Mouse (Mus musculus) MEL (cell line): ENCODE results near the gene Gm20767. TPM values are rescaled to one million over a fixed set of nuclear protein-coding genes. Genes with fewer than 3 reads are reported as not detected.
"Not testable (repeated sequence)": the region's sequence is repeated elsewhere in the genome, so short reads cannot be mapped to it uniquely, and the experiment has no call there.

Experiments used
- DNase-seq: peaks from one replicate; pipeline ENCODE4 v3.0.0; 2011; ENCODE audit warnings: low read depth, low spot score
- H3K27ac ChIP-seq: 2 replicates; pipeline ENCODE4 v1.5.1; 2012; ENCODE audit warnings: low read depth, mild to moderate bottlenecking, control low read depth, low read length, moderate library complexity; ENCODE audit not compliant: control insufficient read depth
- H3K27me3 ChIP-seq, 2 experiments: fragments of 150-350 bp in 1 of 2; sonication (generic) in 1 of 2; 2 replicates each; pipeline ENCODE4 v1.6.1; 2012; ENCODE audit warnings: low read length in 2 of 2, mild to moderate bottlenecking in 2 of 2, improper control_type of control experiment in 1 of 2, moderate library complexity in 1 of 2; ENCODE audit not compliant: insufficient read depth in 2 of 2, control insufficient read depth in 1 of 2
- H3K36me3 ChIP-seq, 2 experiments: 2 replicates each; pipeline ENCODE4 v1.6.1; 2012 to 2014; ENCODE audit warnings: low read length in 2 of 2, improper control_type of control experiment in 1 of 2, inconsistent platforms in 1 of 2, mild to moderate bottlenecking in 1 of 2; ENCODE audit not compliant: insufficient read depth in 2 of 2, control insufficient read depth in 1 of 2
- H3K4me1 ChIP-seq, 2 experiments: fragments of 150-350 bp in 1 of 2; sonication (generic) in 1 of 2; 2 replicates each; pipeline ENCODE4 v1.6.1; 2012; ENCODE audit warnings: low read length in 2 of 2, improper control_type of control experiment in 1 of 2, mild to moderate bottlenecking in 1 of 2; ENCODE audit not compliant: insufficient read depth in 2 of 2, control insufficient read depth in 1 of 2
- H3K4me3 ChIP-seq, 2 experiments: fragments of 150-350 bp in 1 of 2; sonication (generic) in 1 of 2; 2 replicates each; pipeline ENCODE4 v1.5.1; 2012; ENCODE audit warnings: low read depth in 2 of 2, low read length in 2 of 2, mild to moderate bottlenecking in 2 of 2, moderate library complexity in 2 of 2, control low read depth in 1 of 2, improper control_type of control experiment in 1 of 2; ENCODE audit not compliant: control insufficient read depth in 1 of 2, insufficient read depth in 1 of 2
- H3K79me2 ChIP-seq: 2 replicates; pipeline ENCODE4 v1.6.1; 2012; ENCODE audit warnings: mild to moderate bottlenecking, low read length, moderate library complexity; ENCODE audit not compliant: control insufficient read depth, poor library complexity, insufficient read depth
- H3K9ac ChIP-seq: 2 replicates; pipeline ENCODE4 v1.6.1; 2012; ENCODE audit warnings: low read depth, mild to moderate bottlenecking, control low read depth, low read length, moderate library complexity; ENCODE audit not compliant: control insufficient read depth, poor library complexity, severe bottlenecking
- H3K9me3 ChIP-seq: fragments of 150-350 bp; sonication (generic); replicated peaks from 2 replicates; pipeline ENCODE4 v1.6.1; 2012; ENCODE audit warnings: mild to moderate bottlenecking, low read length, improper control_type of control experiment, moderate library complexity; ENCODE audit not compliant: insufficient read depth
- polyA plus RNA-seq, 2 experiments: library from polyadenylated mRNA; stranded (reverse) in 1 of 2; unstranded in 1 of 2; fragments of >175 nt in 1 of 2; fragments of >200 nt in 1 of 2; gene quantifications; 2 replicates each; pipeline versions ENCODE4 v1.2.1 to v1.2.4; 2012; ENCODE audit warnings: low replicate concordance in 2 of 2, low read depth in 1 of 2; ENCODE audit not compliant: insufficient read length in 2 of 2, insufficient read depth in 1 of 2, missing spikeins in 1 of 2
- total RNA-seq: library from RNA; depleted of rRNA; stranded (reverse); fragments of 300-350 nt; gene quantifications from 2 replicates; pipeline ENCODE4 v1.2.3, GENCODE M21; 2012

Gm20767 gene
- total and polyA plus RNA-seq, 3 experiments: not detected

- not testable (repeated sequence) for H3K27me3 ChIP-seq, H3K9ac ChIP-seq, H3K4me1 ChIP-seq, H3K9me3 ChIP-seq, H3K36me3 ChIP-seq, DNase-seq, H3K4me3 ChIP-seq, H3K27ac ChIP-seq, H3K79me2 ChIP-seq
Measured at GRCm38 (mm10) chr13:120142348-120142747, 2.3 kb downstream of the Gm20767 start.

GRCm38 (mm10) chr13:120149660-120150407, 9.8 kb downstream of the Gm20767 start:
- not testable (repeated sequence) for H3K9me3 ChIP-seq, H3K27me3 ChIP-seq, H3K4me3 ChIP-seq, H3K79me2 ChIP-seq, H3K4me1 ChIP-seq, H3K27ac ChIP-seq, DNase-seq, H3K9ac ChIP-seq, H3K36me3 ChIP-seq

GRCm38 (mm10) chr13:120150589-120150988, 10.5 kb downstream of the Gm20767 start:
- H3K27me3 ChIP-seq, DNase-seq, H3K27ac ChIP-seq, H3K79me2 ChIP-seq, H3K9ac ChIP-seq, H3K9me3 ChIP-seq, H3K36me3 ChIP-seq, H3K4me1 ChIP-seq, H3K4me3 ChIP-seq: not testable (repeated sequence)

GRCm38 (mm10) chr13:120168301-120168700, 28.3 kb downstream of the Gm20767 start:
- not testable (repeated sequence) for H3K27ac ChIP-seq, H3K36me3 ChIP-seq, H3K9ac ChIP-seq, DNase-seq, H3K9me3 ChIP-seq, H3K79me2 ChIP-seq, H3K27me3 ChIP-seq, H3K4me1 ChIP-seq, H3K4me3 ChIP-seq

- H3K4me1 ChIP-seq, H3K4me3 ChIP-seq, DNase-seq, H3K79me2 ChIP-seq, H3K27me3 ChIP-seq, H3K27ac ChIP-seq, H3K9me3 ChIP-seq, H3K36me3 ChIP-seq, H3K9ac ChIP-seq: not testable (repeated sequence)
Measured at GRCm38 (mm10) chr13:120172133-120172532, 32.1 kb downstream of the Gm20767 start, which contains the start of gene Gm21818. TSS of gene Gm21818 (plus strand) at chr13:120172433.

GRCm38 (mm10) chr13:120196189-120196821, 56.3 kb downstream of the Gm20767 start:
- not testable (repeated sequence) for H3K79me2 ChIP-seq, H3K4me3 ChIP-seq, H3K4me1 ChIP-seq, DNase-seq, H3K27ac ChIP-seq, H3K9ac ChIP-seq, H3K27me3 ChIP-seq, H3K36me3 ChIP-seq, H3K9me3 ChIP-seq
